Mouse (Mus musculus): ENCODE measurements around the gene Nubp2. TPM values are rescaled to one million over a fixed set of nuclear protein-coding genes. Genes with fewer than 3 reads are reported as not detected.

The Nubp2 gene
- 23.3 and 35.0 TPM in 2 replicates for polyA plus RNA-seq (2012; rRNA removed)

DNA sequence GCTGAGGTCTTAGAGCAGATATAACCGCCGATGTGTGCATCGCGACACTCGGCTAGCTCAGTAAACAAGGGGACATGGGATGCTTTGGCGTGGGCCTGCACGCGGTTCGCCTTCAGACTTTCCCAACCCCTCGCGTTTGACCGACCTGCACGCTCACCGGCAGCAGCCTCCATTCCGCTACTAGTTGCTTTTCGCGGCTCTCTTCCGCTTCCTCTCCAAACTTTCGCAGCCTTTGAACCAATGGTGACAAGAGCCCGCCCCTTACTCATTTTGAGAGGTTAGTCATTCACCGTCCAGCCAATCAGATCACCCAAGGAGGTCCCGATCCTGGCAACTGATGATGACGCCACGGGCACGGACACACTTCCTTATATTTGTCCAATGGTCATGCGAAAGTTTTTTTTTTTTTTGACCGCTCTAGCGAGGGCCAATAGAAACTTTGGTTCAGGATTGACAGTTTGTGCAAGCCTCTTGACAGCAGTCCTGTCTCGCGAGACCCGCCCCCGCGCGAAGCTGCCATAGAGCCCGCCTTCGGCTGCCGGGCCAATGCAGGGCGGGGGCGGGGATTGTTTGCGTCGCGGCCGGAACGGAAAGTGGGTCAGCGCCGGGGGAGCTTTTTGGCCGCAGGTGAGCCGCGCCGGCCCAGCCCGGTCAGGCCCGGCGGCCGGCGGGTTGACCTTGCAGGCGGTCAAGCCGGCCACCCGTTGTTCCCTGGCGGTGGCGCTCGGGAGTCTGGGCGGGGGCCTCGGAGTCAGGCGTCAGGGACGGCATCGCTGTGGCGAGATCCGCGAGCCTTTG, at the start of gene Nubp2, which contains the start of gene Spsb3:
TSS of gene Nubp2 (minus strand) at position 216 of the 798 bp plus-strand sequence.
TSS of gene Spsb3 (plus strand) at position 510 of the 798 bp plus-strand sequence.

GRCm38 (mm10) chr17:24896241-24896992, 10.3 kb upstream of the Nubp2 start, which contains the start of gene Nme3:
TSS of gene Nme3 (plus strand) at chr17:24896500.

GRCm38 (mm10) chr17:24894995-24895547, 8.9 kb upstream of the Nubp2 start, which contains the start of the genes Eme2 and Mrps34:
TSS of gene Eme2 (minus strand) at chr17:24895087.
TSS of gene Mrps34 (plus strand) at chr17:24895116.

GRCm38 (mm10) chr17:24865776-24866175, 20.4 kb downstream of the Nubp2 start, which contains the start of gene Igfals:
TSS of gene Igfals (plus strand) at chr17:24865997.

DNA sequence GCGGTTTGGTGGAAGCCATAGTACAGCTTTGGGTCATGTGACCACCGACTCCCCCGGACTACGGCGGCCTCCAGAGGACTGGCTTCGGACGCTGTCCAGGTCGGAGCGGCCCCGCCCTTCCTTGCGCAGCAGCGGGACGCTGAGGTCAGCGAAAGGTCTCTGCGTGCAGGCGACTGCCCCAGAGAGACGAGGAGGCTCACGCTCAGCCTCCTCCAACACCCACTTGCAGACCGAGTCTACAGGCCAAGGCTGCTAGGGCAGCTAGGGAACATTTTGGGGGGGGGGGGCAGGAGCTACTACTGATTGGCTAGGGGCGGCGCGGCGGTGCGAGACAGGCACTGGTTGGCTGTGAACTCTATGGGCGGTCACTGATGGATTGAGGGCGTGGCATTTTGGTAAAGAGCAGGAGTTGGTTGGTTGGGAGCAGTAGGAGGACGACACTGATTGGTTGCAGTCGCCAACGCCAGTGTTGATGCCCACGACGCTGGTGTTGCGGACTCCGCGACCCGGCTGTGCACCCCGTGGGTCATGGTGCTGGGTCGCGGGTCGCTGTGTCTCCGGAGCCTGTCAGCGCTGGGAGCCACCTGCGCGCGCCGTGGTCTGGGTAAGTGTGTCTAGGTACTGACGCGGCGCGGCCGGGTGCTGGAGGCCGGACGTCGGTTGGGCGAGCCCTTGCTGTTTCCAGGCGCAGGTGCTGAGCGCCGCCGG, 35.9 kb downstream of the Nubp2 start, which contains the start of gene Fahd1:
TSS of gene Fahd1 (minus strand) at position 300 of the 708 bp plus-strand sequence.

GRCm38 (mm10) chr17:24839842-24840241, 46.3 kb downstream of the Nubp2 start, which contains the start of gene Hagh:
TSS of gene Hagh (plus strand) at chr17:24840143.

Other genes with a start within 250 kb of the Nubp2 start
- gene Slc9a3r2, start 236.0 kb downstream of the Nubp2 start, polyA plus RNA-seq (2012; rRNA removed), result 5.4 and 5.8 TPM in 2 replicates
- gene Npw, start 227.9 kb downstream of the Nubp2 start, polyA plus RNA-seq (2012; rRNA removed), result 0.18 and 0.27 TPM in 2 replicates
- 20.9 and 23.8 TPM in 2 replicates for gene Zfp598, start 216.7 kb downstream of the Nubp2 start, polyA plus RNA-seq (2012; rRNA removed)
- 0.05 and 0.06 TPM in 2 replicates for gene Syngr3, start 196.4 kb downstream of the Nubp2 start, polyA plus RNA-seq (2012; rRNA removed)
- gene Gfer, start 190.2 kb downstream of the Nubp2 start, polyA plus RNA-seq (2012; rRNA removed), result 18.1 and 19.5 TPM in 2 replicates
- 0.66 and 0.81 TPM in 2 replicates for gene Noxo1, start 190.1 kb downstream of the Nubp2 start, polyA plus RNA-seq (2012; rRNA removed)
- 24.4 and 29.3 TPM in 2 replicates for gene Tbl3, start 178.7 kb downstream of the Nubp2 start, polyA plus RNA-seq (2012; rRNA removed)
- gene Rnf151, start 168.3 kb downstream of the Nubp2 start, polyA plus RNA-seq (2012; rRNA removed), result 0.32 and 0.33 TPM in 2 replicates
- gene Rps2, start 168.2 kb downstream of the Nubp2 start, polyA plus RNA-seq (2012; rRNA removed), result 2,079 and 2,282 TPM in 2 replicates
- 166 and 170 TPM in 2 replicates for gene Ndufb10, start 161.9 kb downstream of the Nubp2 start, polyA plus RNA-seq (2012; rRNA removed)
- not detected in 2 replicates for gene Rpl3l, start 158.5 kb downstream of the Nubp2 start, polyA plus RNA-seq (2012; rRNA removed)
- 20.9 and 25.8 TPM in 2 replicates for gene Msrb1, start 149.7 kb downstream of the Nubp2 start, polyA plus RNA-seq (2012; rRNA removed)
- gene Hs3st6, start 133.4 kb downstream of the Nubp2 start, polyA plus RNA-seq (2012; rRNA removed), result not detected in 2 replicates
- gene Meiob, start 82.1 kb downstream of the Nubp2 start, polyA plus RNA-seq (2012; rRNA removed), result 0.71 and 0.81 TPM in 2 replicates
- 56.3 and 67.1 TPM in 2 replicates for gene Hagh, start 46.2 kb downstream of the Nubp2 start, polyA plus RNA-seq (2012; rRNA removed)
- gene Fahd1, start 36.0 kb downstream of the Nubp2 start, polyA plus RNA-seq (2012; rRNA removed), result 21.3 and 22.2 TPM in 2 replicates
- gene Igfals, start 20.4 kb downstream of the Nubp2 start, polyA plus RNA-seq (2012; rRNA removed), result 3.2 and 3.9 TPM in 2 replicates
- gene Spsb3, start 294 bp upstream of the Nubp2 start, polyA plus RNA-seq (2012; rRNA removed), result 22.9 and 27.5 TPM in 2 replicates
- gene Eme2, start 8.7 kb upstream of the Nubp2 start, polyA plus RNA-seq (2012; rRNA removed), result 7.7 and 8.7 TPM in 2 replicates
- gene Mrps34, start 8.8 kb upstream of the Nubp2 start, polyA plus RNA-seq (2012; rRNA removed), result 44.0 and 47.7 TPM in 2 replicates
- 47.2 and 54.4 TPM in 2 replicates for gene Nme3, start 10.2 kb upstream of the Nubp2 start, polyA plus RNA-seq (2012; rRNA removed)
- 29.7 and 32.2 TPM in 2 replicates for gene Mapk8ip3, start 50.6 kb upstream of the Nubp2 start, polyA plus RNA-seq (2012; rRNA removed)
- gene Jpt2, start 74.3 kb upstream of the Nubp2 start, polyA plus RNA-seq (2012; rRNA removed), result 23.3 and 28.1 TPM in 2 replicates
- gene Cramp1l, start 129.4 kb upstream of the Nubp2 start, polyA plus RNA-seq (2012; rRNA removed), result 7.1 and 8.3 TPM in 2 replicates
- 54.0 and 61.2 TPM in 2 replicates for gene Ift140, start 129.7 kb upstream of the Nubp2 start, polyA plus RNA-seq (2012; rRNA removed)
- 2.4 and 3.1 TPM in 2 replicates for gene Tmem204, start 197.2 kb upstream of the Nubp2 start, polyA plus RNA-seq (2012; rRNA removed)
- 7.4 and 8.8 TPM in 2 replicates for gene Telo2, start 229.6 kb upstream of the Nubp2 start, polyA plus RNA-seq (2012; rRNA removed)
- gene Ptx4, start 234.4 kb upstream of the Nubp2 start, polyA plus RNA-seq (2012; rRNA removed), result 0.02 TPM in 1 of 2 replicates, not detected in the other
- 6.7 and 8.2 TPM in 2 replicates for gene Clcn7, start 247.0 kb upstream of the Nubp2 start, polyA plus RNA-seq (2012; rRNA removed)